Mouse (Mus musculus) forebrain, embryonic 15.5 days (tissue): ENCODE data around the gene Prkg1. TPM values are rescaled to one million over a fixed set of nuclear protein-coding genes. Genes with fewer than 3 reads are reported as not detected.
"Not testable (repeated sequence)": the region's sequence is repeated elsewhere in the genome, so short reads cannot be mapped to it uniquely, and the experiment has no call there.

ENCODE experiments used
- ATAC-seq: fragments of 200-750 bp; cut with Nextera tagmentation; replicated peaks from 2 replicates; pipeline ENCODE4 v1.8.0; 2017; ENCODE audit warnings: mild to moderate bottlenecking, moderate TSS enrichment, moderate library complexity
- H3K27ac ChIP-seq: fragments of 300-500 bp; sonication (generic); replicated peaks from 2 replicates; pipeline ENCODE4 v1.5.1; 2015; ENCODE audit warnings: mild to moderate bottlenecking, inconsistent platforms
- H3K27me3 ChIP-seq: fragments of 300-500 bp; sonication (generic); 2 replicates; pipeline ENCODE4 v1.6.1; 2015; ENCODE audit warnings: inconsistent platforms
- H3K36me3 ChIP-seq: fragments of 300-500 bp; sonication (generic); 2 replicates; pipeline ENCODE4 v1.6.1; 2015; ENCODE audit warnings: mild to moderate bottlenecking, inconsistent platforms
- H3K4me1 ChIP-seq: fragments of 300-500 bp; sonication (generic); 2 replicates; pipeline ENCODE4 v1.6.1; 2015; ENCODE audit warnings: inconsistent platforms
- H3K4me2 ChIP-seq: fragments of 300-500 bp; sonication (generic); replicated peaks from 2 replicates; pipeline ENCODE4 v1.6.1; 2015; ENCODE audit warnings: mild to moderate bottlenecking, inconsistent platforms
- H3K4me3 ChIP-seq: fragments of 300-500 bp; sonication (generic); 2 replicates; pipeline ENCODE4 v1.5.1; 2015; ENCODE audit warnings: mild to moderate bottlenecking, inconsistent platforms
- H3K9ac ChIP-seq: fragments of 300-500 bp; sonication (generic); replicated peaks from 2 replicates; pipeline ENCODE4 v1.6.1; 2015; ENCODE audit warnings: mild to moderate bottlenecking, inconsistent platforms
- H3K9me3 ChIP-seq: fragments of 300-500 bp; sonication (generic); 2 replicates; pipeline ENCODE4 v1.6.1; 2016; ENCODE audit warnings: inconsistent platforms
- WGBS: fragments of 180-500 bp; shearing (Covaris S2); methylation state at CpG from one replicate; pipeline ENCODE4 v1.1.7; 2015; ENCODE audit warnings: mixed read lengths; 5-methylcytosine and 5-hydroxymethylcytosine counted together
- polyA plus RNA-seq: library from polyadenylated mRNA; unstranded; fragments of >200 nt; fragmentation: Nextera tagmentation; extraction: Ambion mirVana; gene quantifications from 2 replicates; pipeline ENCODE4 v1.2.1, GENCODE M21; 2015

Gene Prkg1
- polyA plus RNA-seq, 1 experiment from 2014 or later, result 2.2 TPM

GRCm38 (mm10) chr19:30558024-30558423 lies 1206.8 kb downstream of the Prkg1 start:
- no peak overlapping the region for H3K9ac ChIP-seq
- no peak overlapping the region for H3K4me3 ChIP-seq
- no peak for ATAC-seq
- no peaks in the 10 kb centered on the region for H3K9me3 ChIP-seq
- H3K4me1 ChIP-seq, result no peaks in the 10 kb centered on the region
- H3K27ac ChIP-seq, result no peak overlapping the region
- H3K36me3 ChIP-seq, result no peaks in the 10 kb centered on the region
- H3K4me2 ChIP-seq, result no peak overlapping the region
- peaks cover 7% of the 10 kb centered on the region for H3K27me3 ChIP-seq

- ATAC-seq, result peak; percentile 86
- Histone ChIP-seq H3K27ac (no peak overlapping the region), H3K9me3 (no peaks in the 10 kb centered on the region), H3K27me3 (peaks cover 36% of the 10 kb centered on the region), H3K9ac (peak overlapping the region; percentile 26; the same call in 1 of the 2 replicates), H3K36me3 (no peaks in the 10 kb centered on the region), H3K4me2 (peak overlapping the region; percentile 43), H3K4me3 (peak overlapping the region; percentile 21), H3K4me1 (peaks cover 11% of the 10 kb centered on the region)
- under 1% methylated on average over 12 of the region's 12 CpGs for WGBS
Observed at GRCm38 (mm10) chr19:30554467-30554881, 1210.4 kb downstream of the Prkg1 start.

DNA sequence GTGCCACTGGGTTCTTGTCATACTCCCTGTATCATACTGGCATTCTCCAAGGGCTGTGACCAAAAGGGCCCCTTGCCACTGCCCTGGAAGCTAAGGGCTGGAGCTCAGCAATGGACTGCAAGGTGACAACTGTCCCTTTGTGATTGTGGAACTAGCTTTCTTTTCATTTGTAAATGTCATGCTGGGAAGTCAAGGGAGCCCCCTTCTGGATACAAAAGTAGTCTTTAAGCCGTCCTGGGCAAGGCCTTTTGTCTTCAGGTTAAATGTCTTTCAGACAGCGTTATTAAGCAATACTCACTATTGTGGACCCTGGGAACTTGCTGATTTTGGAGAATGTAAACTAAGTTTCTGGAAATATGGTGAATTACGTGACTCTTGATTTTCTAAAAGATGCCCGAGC lies 1211.1 kb downstream of the Prkg1 start:
- Histone ChIP-seq H3K27me3 (peaks cover 43% of the 10 kb centered on the region), H3K4me1 (peaks cover 18% of the 10 kb centered on the region), H3K4me3 (no peak overlapping the region), H3K9ac (no peak overlapping the region), H3K36me3 (no peaks in the 10 kb centered on the region), H3K27ac (no peak overlapping the region), H3K4me2 (no peak overlapping the region), H3K9me3 (no peaks in the 10 kb centered on the region)
- ATAC-seq, result no peak
- 7% methylated on average over 4 of the region's 4 CpGs for WGBS

- Histone ChIP-seq H3K27ac (no peak overlapping the region), H3K9ac (no peak overlapping the region), H3K27me3 (peaks cover 52% of the 10 kb centered on the region), H3K9me3 (no peaks in the 10 kb centered on the region), H3K36me3 (no peaks in the 10 kb centered on the region), H3K4me3 (no peak overlapping the region), H3K4me1 (peaks cover 21% of the 10 kb centered on the region), H3K4me2 (no peak overlapping the region)
- ATAC-seq, result no peak
- WGBS, result 62% methylated on average over 8 of the region's 8 CpGs
Observed at GRCm38 (mm10) chr19:30552260-30552659, 1212.6 kb downstream of the Prkg1 start.

GRCm38 (mm10) chr19:30549854-30550647 lies 1214.8 kb downstream of the Prkg1 start:
- WGBS, result under 1% methylated on average over 17 of the region's 17 CpGs
- Histone ChIP-seq H3K27me3 (peaks cover 71% of the 10 kb centered on the region), H3K4me1 (peaks cover 21% of the 10 kb centered on the region), H3K9me3 (no peaks in the 10 kb centered on the region), H3K9ac (peak overlapping the region; percentile 31; the same call in 1 of the 2 replicates), H3K27ac (no peak overlapping the region), H3K4me2 (peak overlapping the region; percentile 65), H3K4me3 (peak overlapping the region; percentile 33), H3K36me3 (no peaks in the 10 kb centered on the region)
- peak; percentile 17; the same call in 1 of the 2 replicates for ATAC-seq

GRCm38 (mm10) chr19:30549044-30549853 lies 1215.6 kb downstream of the Prkg1 start, which contains the start of gene Dkk1:
Gene Dkk1 (minus strand): TSS chr19:30549665.
- Histone ChIP-seq H3K27ac (no peak within 1 kb of the TSS), H3K9me3 (no peaks in the 10 kb centered on the region), H3K4me1 (peaks cover 21% of the 10 kb centered on the region), H3K36me3 (no peaks in the 10 kb centered on the region), H3K4me2 (peak within 1 kb of the TSS; percentile 65), H3K9ac (peak within 1 kb of the TSS; percentile 31; the same call in 1 of the 2 replicates), H3K27me3 (peaks cover 73% of the 10 kb centered on the region), H3K4me3 (peak within 1 kb of the TSS; percentile 33)
- WGBS, result under 1% methylated on average over 26 of the region's 26 CpGs
- peak; percentile 81 for ATAC-seq

GRCm38 (mm10) chr19:30548411-30549043 lies 1216.3 kb downstream of the Prkg1 start:
- WGBS, result under 1% methylated on average over 23 of the region's 23 CpGs
- Histone ChIP-seq H3K9ac (no peak overlapping the region), H3K9me3 (no peaks in the 10 kb centered on the region), H3K4me3 (peak overlapping the region; percentile 33), H3K4me1 (peaks cover 21% of the 10 kb centered on the region), H3K27ac (no peak overlapping the region), H3K36me3 (no peaks in the 10 kb centered on the region), H3K27me3 (peaks cover 72% of the 10 kb centered on the region), H3K4me2 (peak overlapping the region; percentile 65)
- peak; percentile 51 for ATAC-seq

- 1% methylated on average over 44 of the region's 44 CpGs for WGBS
- H3K4me3 ChIP-seq, result peak overlapping the region; percentile 45
- H3K9ac ChIP-seq, result peak overlapping the region; percentile 40
- H3K4me2 ChIP-seq, result peak overlapping the region; percentile 77
- H3K9me3 ChIP-seq, H3K27me3 ChIP-seq, H3K4me1 ChIP-seq, ATAC-seq, H3K27ac ChIP-seq, H3K36me3 ChIP-seq: not testable (repeated sequence)
Observed at GRCm38 (mm10) chr19:30539365-30539941, 1225.4 kb downstream of the Prkg1 start.

DNA sequence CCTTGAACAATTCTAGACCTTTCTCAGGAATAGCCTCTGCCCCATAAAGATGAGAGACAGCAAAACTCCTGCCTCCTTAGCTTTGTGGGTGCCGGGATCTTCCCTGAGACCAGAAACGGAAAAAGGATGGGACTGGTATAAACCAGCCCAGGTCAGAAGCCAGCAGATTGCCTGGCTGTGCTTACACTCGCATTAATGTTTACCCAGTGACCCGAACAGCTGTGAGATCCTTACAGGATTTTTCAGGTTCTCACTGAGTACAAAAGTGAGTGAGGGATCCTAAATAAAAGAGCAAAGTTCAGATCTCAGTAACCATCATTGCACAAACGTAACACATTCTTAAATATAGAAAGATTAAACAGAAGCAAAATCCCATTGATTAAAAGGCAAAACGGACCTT lies 1248.1 kb downstream of the Prkg1 start:
- no peak overlapping the region for H3K27ac ChIP-seq
- H3K4me1 ChIP-seq, result no peaks in the 10 kb centered on the region
- no peak overlapping the region for H3K9ac ChIP-seq
- no peak overlapping the region for H3K4me3 ChIP-seq
- no peak overlapping the region for H3K4me2 ChIP-seq
- 81% methylated on average over 6 of the region's 6 CpGs for WGBS
- H3K36me3 ChIP-seq, result no peaks in the 10 kb centered on the region
- ATAC-seq, result no peak
- H3K9me3 ChIP-seq, result no peaks in the 10 kb centered on the region
- no peaks in the 10 kb centered on the region for H3K27me3 ChIP-seq
